Mouse (Mus musculus) mammary gland, adult 2 months (tissue): ENCODE measurements around the gene Rpa3. TPM values are rescaled to one million over a fixed set of nuclear protein-coding genes. Genes with fewer than 3 reads are reported as not detected.

Source experiments
- polyA plus RNA-seq: library from polyadenylated mRNA; depleted of rRNA; stranded (reverse); fragments of >200 nt; gene quantifications from 2 replicates; pipeline ENCODE4 v1.2.3, GENCODE M21; 2012; ENCODE audit warnings: low replicate concordance; rRNA removed

The Rpa3 gene
- polyA plus RNA-seq = 0.93 and 3.2 TPM in 2 replicates

DNA sequence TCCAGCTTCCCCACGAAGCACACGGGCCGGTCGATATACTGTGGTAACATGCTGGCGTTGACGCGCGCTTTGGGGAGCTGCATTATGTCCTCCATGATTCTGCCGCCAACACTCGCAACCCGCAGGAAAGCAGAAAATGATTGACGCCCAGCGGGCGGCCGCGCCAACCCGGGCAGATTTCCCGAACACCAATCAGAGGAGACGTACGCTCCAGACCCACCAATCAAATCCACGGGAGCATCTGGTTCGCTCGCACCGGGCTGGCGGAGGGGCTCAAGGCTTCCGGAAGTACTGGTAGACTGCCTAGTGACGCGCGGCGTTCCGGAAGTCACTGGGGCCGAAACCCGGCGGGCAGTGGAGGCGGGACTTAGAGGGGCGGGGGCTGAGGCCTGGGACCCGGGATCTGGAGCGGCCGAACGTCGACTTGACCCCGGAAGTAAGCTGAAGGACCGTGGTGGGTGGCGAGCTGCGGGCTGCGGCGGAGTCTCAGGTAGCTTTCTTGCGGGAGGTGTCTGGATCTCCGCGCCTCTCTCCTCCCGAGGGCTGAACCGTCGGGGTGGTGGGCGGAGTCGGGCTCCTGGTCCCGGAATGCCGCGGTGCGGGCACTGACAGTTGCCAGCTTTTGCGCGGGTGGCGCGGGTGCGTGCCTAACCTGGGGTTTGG is at the start of gene Rpa3, which contains the start of the genes Umad1 and Gm45062:
Rpa3 (minus strand) TSS at position 170 of the 663 bp plus-strand sequence.
Umad1 (plus strand) TSS at position 285 of the 663 bp plus-strand sequence.
Gm45062 (plus strand) TSS at position 447 of the 663 bp plus-strand sequence.

DNA sequence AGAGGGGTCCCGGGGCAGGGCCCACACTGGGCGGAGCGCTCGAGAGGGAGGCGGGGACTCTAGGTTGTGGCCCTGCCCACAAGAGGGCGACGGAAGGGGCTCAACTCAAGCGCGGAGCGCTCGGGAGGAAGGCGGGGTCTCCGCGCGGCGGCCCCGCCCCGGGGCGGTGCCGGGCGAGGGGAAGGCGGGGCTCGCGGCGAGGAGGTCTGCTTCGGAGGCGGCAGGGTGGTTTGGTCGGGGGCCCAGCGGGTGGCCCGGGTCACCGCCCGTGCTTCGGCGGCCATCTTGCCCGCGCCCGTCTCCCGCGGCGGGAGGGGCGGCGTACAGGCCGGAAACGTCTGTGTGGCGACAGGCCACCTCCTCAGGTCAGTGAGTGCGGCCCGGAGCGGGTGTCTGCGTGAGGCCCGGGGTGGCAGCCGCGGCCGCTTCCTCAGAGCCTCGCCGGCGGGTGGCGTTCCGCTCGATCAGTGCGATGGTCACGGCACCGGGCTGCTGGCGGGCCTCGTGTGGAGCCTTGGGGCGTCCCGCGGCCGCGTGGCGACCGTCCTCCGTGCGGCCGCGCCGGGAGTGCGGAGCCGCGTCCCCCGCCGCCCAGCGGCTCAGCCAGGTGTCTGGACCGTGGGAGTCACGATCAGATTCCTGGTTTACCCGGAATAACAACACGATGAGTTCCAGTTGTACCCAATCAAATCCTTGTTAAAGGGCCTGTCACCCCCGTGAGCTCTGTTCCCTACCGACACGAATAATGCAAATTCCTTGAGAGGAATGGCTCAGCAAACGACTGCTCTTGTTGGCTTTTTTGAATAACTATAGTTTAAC is 49.7 kb downstream of the Rpa3 start, which contains the start of gene Mios:
Mios (plus strand) TSS at position 176 of the 819 bp plus-strand sequence.

Other genes starting within 250 kb of the Rpa3 start
- 0.79 and 1.4 TPM in 2 replicates for gene Col28a1, start 66.6 kb downstream of the Rpa3 start, polyA plus RNA-seq
- 3.3 and 3.8 TPM in 2 replicates for gene Mios, start 50.0 kb downstream of the Rpa3 start, polyA plus RNA-seq
- gene Umad1, start 115 bp upstream of the Rpa3 start, polyA plus RNA-seq = 5.4 and 12.5 TPM in 2 replicates
- gene Gm45062, start 277 bp upstream of the Rpa3 start, polyA plus RNA-seq = 3.0 TPM in 1 of 2 replicates, not detected in the other